Mouse (Mus musculus): ENCODE results near the gene Hist2h3c2.

Hist2h3c2 gene

DNA sequence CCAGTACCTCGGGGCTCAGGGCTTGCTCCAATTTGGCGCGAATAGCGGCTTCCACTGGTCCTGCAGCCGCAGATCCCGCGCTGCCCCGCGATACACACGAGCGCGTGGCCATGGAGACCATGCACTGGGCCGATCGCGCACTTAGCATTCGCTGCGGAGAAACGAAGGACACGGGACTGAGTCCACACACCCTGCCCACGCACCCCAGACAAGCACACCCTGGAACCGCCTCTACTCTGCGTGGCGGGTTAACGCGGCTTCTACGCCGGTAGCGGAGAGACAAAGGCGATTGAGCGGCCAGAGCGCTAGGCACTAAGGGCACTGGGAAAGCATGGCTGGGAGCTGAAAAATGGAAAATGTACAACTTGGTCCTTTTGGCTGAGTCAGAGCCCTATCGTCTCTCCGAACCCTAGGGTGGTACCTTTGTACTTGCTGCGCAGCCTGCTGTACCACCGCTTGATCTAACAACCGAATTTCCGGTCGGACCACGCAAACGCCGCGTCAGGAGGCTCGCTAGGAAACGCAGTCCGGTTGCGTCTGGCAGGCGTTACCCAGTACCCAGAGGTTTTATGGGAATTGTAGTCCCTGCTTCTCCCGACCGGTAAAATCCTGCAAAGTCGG, 41.7 kb downstream of the Hist2h3c2 start:
- DNase-seq (ENCODE audit: inconsistent ontology term), result peak; percentile 85

DNA sequence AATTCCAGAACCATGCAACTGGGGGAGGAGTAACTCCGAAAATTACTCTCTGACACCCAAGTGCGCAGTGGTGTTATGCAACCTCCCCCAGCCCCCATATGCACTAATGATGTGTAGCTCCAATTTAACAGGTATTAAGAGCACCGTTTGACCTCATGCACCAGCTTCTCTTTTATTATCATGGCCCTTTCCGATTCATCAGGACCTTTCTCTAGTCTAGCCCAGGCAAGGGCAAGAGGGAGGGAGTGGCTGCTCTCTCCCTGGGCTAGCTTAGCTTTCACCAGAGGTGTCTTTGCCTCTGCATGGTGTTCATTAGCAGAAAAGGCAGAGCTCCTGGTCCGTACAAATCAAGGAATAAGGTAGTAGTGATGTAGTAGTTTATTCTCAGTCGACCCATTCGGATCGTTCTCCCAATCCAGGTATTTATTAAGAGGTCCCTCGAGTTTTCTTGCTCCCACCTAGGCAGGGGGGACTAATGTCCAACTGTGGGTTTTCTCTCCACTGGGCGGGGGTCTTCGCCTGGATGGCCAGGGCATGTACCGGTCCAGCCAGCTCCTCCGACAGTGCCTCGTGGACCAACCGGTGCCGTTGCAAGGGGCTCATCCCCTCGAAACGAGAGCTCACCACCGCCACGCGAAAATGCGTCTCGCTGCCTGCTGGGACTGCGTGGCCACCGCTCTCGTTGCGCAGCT, 42.3 kb downstream of the Hist2h3c2 start:
- DNase-seq (ENCODE audit: inconsistent ontology term), result no peak

- DNase-seq (ENCODE audit: inconsistent ontology term), result no peak
Measured at GRCm38 (mm10) chr3:96195616-96196313, 43.2 kb downstream of the Hist2h3c2 start.

- DNase-seq (ENCODE audit: inconsistent ontology term), result no peak
Measured at GRCm38 (mm10) chr3:96194966-96195365, 44.0 kb downstream of the Hist2h3c2 start.

DNA sequence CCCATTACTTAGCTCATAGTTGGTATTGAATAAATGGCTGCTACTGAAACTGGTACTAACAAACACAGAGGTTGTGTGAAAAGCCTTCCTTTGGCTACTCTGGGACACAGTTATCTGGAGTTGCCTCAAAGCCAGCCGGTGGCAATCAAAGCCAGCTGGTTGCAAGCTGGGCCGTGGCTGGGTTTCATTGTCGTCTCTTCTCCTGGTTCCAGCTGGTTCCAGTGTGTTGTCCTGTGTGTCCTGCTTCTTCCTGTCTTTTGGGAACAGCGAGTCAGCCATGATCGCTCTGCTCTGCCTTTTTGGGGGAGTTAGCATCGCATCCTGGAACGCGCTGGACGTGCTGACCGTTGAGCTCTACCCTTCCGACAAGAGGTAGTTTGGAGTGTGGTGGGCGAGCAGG, 46.0 kb downstream of the Hist2h3c2 start:
- no peak for DNase-seq (ENCODE audit: inconsistent ontology term)

Measured in Muller cell, postnatal 12 days (primary cell).